Mouse (Mus musculus): ENCODE data around the gene Tent5d.

Tent5d gene

DNA sequence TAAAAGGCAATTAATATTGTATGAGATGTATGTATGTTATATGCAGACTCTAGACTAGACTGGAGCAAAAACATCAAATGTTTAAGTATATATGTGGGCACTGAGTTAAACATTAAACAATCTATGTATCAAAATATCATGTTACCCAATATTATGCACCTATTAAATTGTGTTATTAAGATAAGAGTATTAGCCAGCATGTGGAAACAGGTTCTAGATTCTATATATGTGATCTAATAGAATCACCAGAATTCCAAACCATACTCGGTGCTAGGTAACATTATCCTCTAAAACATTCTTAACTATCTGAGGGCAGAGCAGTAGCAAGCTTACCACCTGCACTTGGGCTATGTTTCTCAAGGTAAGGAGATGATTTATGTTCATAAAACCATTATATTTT, at the start of gene Tent5d:
Gene Tent5d (plus strand): TSS at position 301 of the 400 bp plus-strand sequence.
- DNase-seq (ENCODE audit: low read depth): no peak

GRCm38 (mm10) chrX:107767896-107768295, 24.5 kb upstream of the Tent5d start:
- no peak for DNase-seq (ENCODE audit: low read depth)

GRCm38 (mm10) chrX:107790136-107790535, 2.3 kb upstream of the Tent5d start:
- no peak for DNase-seq (ENCODE audit: low read depth)

DNA sequence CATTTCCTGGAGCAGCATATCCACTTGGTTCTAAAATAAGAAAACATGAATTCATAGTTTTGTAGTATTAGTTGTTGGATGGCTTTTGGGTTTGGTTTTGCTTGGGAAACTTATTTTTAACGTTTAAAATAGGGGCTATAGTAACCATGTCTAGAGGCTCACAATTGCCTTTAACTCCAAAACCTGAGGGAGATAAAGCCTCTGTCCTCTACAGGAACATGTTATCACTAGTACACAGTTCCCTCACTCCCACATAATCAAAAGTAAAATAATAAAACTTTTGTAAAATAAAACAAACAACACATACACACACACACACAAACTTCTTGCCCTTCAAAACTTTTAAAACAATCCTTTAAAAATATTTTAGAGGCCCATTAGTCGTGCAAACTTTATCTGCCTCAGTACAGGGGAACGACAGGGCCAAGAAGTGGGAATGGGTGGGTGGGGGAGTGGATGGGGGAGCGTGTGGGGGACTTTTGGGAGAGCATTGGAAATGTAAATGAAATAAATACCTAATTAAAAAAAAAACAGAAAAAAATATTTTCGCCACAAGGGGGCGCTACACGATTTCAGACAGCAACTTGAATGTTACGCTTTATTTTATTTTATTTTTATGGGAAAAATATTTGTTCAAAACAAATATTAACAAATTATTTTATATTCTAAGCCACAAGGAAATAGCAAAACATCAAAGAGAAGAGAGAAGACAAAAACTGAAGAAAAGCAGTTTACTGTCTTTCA, 1.5 kb upstream of the Tent5d start:
- no peak for DNase-seq (ENCODE audit: low read depth)

DNA sequence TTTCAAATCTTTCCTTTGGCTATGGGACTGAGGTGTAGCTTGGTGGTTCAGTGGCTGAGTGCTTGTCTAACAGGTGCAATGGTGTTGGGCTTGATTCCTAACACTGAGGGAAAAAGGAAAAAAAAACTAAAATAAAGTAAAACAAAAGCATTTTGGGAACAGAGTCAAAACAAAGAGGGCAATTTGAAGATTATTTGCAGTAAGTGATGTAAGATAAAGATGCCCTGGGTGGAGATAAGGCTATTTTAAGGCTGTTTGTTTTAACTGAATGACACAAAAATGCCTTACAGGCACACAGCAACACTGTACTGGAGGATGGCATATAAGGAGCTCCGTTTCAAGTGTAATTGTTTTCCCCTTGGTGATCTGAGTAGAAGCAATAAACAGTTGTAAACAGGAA, 3.4 kb downstream of the Tent5d start:
- no peak for DNase-seq (ENCODE audit: low read depth)

DNA sequence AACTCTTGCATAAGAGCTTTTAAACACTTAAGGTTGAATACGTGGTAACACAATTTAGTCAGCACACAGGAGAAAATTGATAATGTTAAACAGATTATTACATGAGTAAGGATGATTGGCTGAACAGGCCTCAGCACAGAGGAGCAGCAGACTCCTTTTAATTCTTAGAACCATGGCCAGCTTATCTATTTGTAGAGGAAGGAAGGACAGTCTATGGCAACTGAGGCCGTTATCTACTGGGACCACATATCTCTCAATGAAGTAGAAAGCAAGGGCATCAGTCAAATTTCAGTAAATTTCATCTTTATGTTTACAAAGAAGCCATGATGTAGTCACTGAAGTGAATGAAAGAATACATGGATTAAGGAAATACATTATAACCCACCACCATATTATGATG, 4.5 kb downstream of the Tent5d start:
- no peak for DNase-seq (ENCODE audit: low read depth)

GRCm38 (mm10) chrX:107812120-107812519, 19.7 kb downstream of the Tent5d start:
- DNase-seq (ENCODE audit: low read depth): no peak

GRCm38 (mm10) chrX:107815502-107816217, 23.3 kb downstream of the Tent5d start:
- DNase-seq (ENCODE audit: low read depth): no peak

DNA sequence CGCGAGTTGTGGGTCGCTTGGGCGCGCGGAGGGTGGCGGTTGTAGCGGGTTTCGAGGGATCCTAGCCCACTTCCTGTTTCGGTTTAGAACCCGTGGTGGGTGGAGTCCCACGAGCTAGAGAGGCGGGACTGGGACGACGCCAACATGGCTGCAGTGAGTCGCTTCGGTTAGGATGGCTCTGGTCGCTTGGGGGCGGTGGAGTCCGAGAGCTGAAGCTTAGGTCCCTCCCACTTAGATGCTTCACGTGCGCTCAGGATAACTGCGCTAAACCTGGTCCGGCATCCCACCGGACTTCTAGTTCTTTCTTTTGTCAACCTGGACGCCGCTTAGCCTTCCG, 23.8 kb downstream of the Tent5d start, which contains the start of gene 2610002M06Rik:
Gene 2610002M06Rik (minus strand): TSS at position 117 of the 337 bp plus-strand sequence.
- DNase-seq (ENCODE audit: low read depth): peak; percentile 67

DNA sequence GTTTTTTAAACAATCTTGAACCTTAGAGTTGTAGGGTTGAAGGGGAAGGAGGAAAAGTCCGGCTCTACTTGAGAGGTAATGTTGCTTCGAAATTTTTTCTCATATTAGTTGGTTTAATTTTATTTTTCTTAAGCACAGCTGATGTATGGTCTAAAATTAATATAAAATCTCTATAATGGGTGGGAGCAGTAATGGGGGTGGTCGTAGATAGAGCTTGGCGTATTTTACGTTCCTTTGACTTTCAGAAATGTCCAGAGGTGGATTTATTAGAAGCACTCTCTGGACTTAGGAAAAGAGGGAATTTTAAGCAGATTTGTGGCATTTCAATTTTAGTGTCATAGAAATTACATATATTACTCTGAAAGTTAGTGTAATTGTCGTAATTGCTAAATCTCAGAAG, 24.3 kb downstream of the Tent5d start:
- DNase-seq (ENCODE audit: low read depth): no peak

- no peak for DNase-seq (ENCODE audit: low read depth)
These were observed 65.8 kb downstream of the Tent5d start for GRCm38 (mm10) chrX:107858165-107858564.

Measured in fibroblast of lung, adult 2 months (primary cell).